Mouse (Mus musculus): ENCODE data around the gene Slc7a11. TPM values are rescaled to one million over a fixed set of nuclear protein-coding genes. Genes with fewer than 3 reads are reported as not detected.

Gene Slc7a11
- polyA plus RNA-seq, 1 experiment from 2014 or later = 0.25 TPM

DNA sequence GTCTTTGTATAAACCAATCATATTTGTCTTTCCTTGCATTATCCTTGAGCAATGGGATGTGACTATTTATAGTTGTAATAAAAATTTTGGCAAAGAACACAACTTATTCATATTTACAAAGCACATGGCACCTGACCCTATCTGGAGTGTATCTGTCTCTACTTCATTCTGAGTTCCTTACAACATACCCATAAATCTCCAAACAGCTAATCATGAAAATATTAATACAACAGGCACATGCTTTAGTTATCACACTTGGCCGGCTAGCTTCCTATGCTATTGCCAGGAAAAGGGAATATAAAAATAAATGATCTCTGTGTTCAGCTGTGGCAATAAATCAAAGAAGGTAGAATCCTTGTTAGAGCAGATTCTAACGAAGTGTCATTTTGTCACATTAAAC is 257.5 kb downstream of the Slc7a11 start:
- Histone ChIP-seq H3K9me3 (replicated peaks; ENCODE audit: control insufficient read depth, low read length) (no peaks in the 10 kb centered on the region), H3K36me3 (ENCODE audit: control insufficient read depth, insufficient read depth) (no peaks in the 10 kb centered on the region), H3K4me2 (ENCODE audit: low read depth, low read length) (no peak overlapping the region), H3K4me1 (ENCODE audit: control insufficient read depth, insufficient read depth, low read length) (no peaks in the 10 kb centered on the region), H3K27me3 (ENCODE audit: control insufficient read depth, insufficient read depth, low read length) (no peaks in the 10 kb centered on the region), H3K27ac (ENCODE audit: low read length) (no peak overlapping the region), H3K9ac (ENCODE audit: low read length) (no peak overlapping the region), H3K4me3 (ENCODE audit: low read length) (no peak overlapping the region)
- WGBS = 72% methylated on average over 2 of the region's 2 CpGs
- no peak for ATAC-seq (replicated peaks; ENCODE audit: extremely low read depth, insufficient read depth, low FRiP score)

DNA sequence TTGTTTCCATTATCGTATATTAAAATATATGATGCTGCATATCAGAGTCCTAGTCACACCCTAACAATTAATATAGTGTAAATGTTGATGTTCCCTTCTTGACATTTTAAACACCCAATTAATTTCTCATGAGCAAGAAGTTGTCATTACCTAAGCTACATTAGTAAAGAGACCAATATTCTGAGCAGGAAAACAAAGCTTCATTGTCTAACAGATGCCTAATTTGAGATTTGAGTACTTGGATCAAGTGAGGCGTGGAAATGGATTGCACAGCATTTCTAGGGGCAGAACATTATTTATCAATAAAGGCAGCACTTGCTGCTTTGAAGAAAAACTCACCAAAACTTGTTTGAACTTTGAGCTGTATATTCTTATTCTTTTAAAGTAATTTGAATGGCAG is 282.7 kb downstream of the Slc7a11 start:
- Histone ChIP-seq H3K4me3 (ENCODE audit: low read length) (no peak overlapping the region), H3K27ac (ENCODE audit: low read length) (no peak overlapping the region), H3K36me3 (ENCODE audit: control insufficient read depth, insufficient read depth) (no peaks in the 10 kb centered on the region), H3K9me3 (replicated peaks; ENCODE audit: control insufficient read depth, low read length) (no peaks in the 10 kb centered on the region), H3K27me3 (ENCODE audit: control insufficient read depth, insufficient read depth, low read length) (no peaks in the 10 kb centered on the region), H3K9ac (ENCODE audit: low read length) (no peak overlapping the region), H3K4me1 (ENCODE audit: control insufficient read depth, insufficient read depth, low read length) (no peaks in the 10 kb centered on the region), H3K4me2 (ENCODE audit: low read depth, low read length) (no peak overlapping the region)
- 80% methylated on average over 2 of the region's 2 CpGs for WGBS
- no peak for ATAC-seq (replicated peaks; ENCODE audit: extremely low read depth, insufficient read depth, low FRiP score)

DNA sequence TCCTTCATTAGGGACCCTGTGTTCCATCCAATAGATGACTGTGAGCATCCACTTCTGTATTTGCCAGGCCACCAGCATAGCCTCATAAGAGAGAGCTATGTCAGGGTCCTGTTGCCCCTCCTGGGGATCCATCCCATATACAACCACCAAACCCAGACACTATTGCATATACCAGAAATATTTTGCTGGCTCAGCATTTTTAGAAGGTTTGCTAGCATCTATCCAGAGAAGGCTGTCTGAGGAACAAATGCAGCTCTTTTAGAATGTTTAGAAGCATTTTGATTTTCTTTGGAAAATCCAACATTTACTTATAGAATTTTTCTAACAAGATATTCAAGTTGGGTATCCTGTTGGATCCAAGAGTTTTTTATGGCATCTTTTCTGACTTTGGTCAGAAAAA is 299.3 kb downstream of the Slc7a11 start:
- H3K4me3 ChIP-seq (ENCODE audit: low read length) = no peak overlapping the region

GRCm38 (mm10) chr3:50138319-50138718 is 305.1 kb downstream of the Slc7a11 start:
- Histone ChIP-seq H3K9ac (ENCODE audit: low read length) (no peak overlapping the region), H3K36me3 (ENCODE audit: control insufficient read depth, insufficient read depth) (no peaks in the 10 kb centered on the region), H3K27me3 (ENCODE audit: control insufficient read depth, insufficient read depth, low read length) (no peaks in the 10 kb centered on the region), H3K9me3 (replicated peaks; ENCODE audit: control insufficient read depth, low read length) (no peaks in the 10 kb centered on the region), H3K4me1 (ENCODE audit: control insufficient read depth, insufficient read depth, low read length) (no peaks in the 10 kb centered on the region), H3K4me3 (ENCODE audit: low read length) (no peak overlapping the region), H3K27ac (ENCODE audit: low read length) (no peak overlapping the region), H3K4me2 (ENCODE audit: low read depth, low read length) (no peak overlapping the region)
- ATAC-seq (replicated peaks; ENCODE audit: extremely low read depth, insufficient read depth, low FRiP score) = no peak
- 52% methylated on average over 3 of the region's 3 CpGs for WGBS

More for the DNA sequence above, 299.3 kb downstream of the Slc7a11 start:
- Histone ChIP-seq H3K9me3 (replicated peaks; ENCODE audit: control insufficient read depth, low read length) (no peaks in the 10 kb centered on the region), H3K36me3 (ENCODE audit: control insufficient read depth, insufficient read depth) (no peaks in the 10 kb centered on the region), H3K27ac (ENCODE audit: low read length) (no peak overlapping the region), H3K4me2 (ENCODE audit: low read depth, low read length) (no peak overlapping the region), H3K4me1 (ENCODE audit: control insufficient read depth, insufficient read depth, low read length) (no peaks in the 10 kb centered on the region), H3K9ac (ENCODE audit: low read length) (no peak overlapping the region), H3K27me3 (ENCODE audit: control insufficient read depth, insufficient read depth, low read length) (no peaks in the 10 kb centered on the region)
- ATAC-seq (replicated peaks; ENCODE audit: extremely low read depth, insufficient read depth, low FRiP score) = no peak

DNA sequence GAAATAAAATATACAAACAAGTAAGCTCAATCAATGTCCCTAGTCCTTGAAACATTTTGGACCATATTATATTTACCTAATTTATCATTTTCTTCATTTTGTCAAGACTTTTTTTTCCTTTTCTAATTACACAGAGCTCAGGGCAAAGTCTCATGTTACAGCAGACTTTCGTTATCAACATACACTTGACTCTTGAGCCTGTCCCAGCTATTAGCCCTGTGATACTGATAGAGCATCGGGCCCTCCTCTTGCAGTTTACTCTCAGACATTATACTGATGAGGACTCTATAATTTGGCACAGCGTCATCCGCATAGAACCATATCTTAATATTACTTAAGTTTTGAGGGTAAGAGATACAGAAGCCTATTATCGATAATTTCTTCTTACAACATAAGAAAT is 311.2 kb downstream of the Slc7a11 start:
- ATAC-seq (replicated peaks; ENCODE audit: extremely low read depth, insufficient read depth, low FRiP score) = no peak
- H3K9ac ChIP-seq (ENCODE audit: low read length) = no peak overlapping the region
- no peak overlapping the region for H3K4me3 ChIP-seq (ENCODE audit: low read length)
- no peaks in the 10 kb centered on the region for H3K4me1 ChIP-seq (ENCODE audit: control insufficient read depth, insufficient read depth, low read length)
- H3K4me2 ChIP-seq (ENCODE audit: low read depth, low read length) = no peak overlapping the region
- no peaks in the 10 kb centered on the region for H3K27me3 ChIP-seq (ENCODE audit: control insufficient read depth, insufficient read depth, low read length)
- no peaks in the 10 kb centered on the region for H3K9me3 ChIP-seq (replicated peaks; ENCODE audit: control insufficient read depth, low read length)
- 64% methylated on average over 5 of the region's 5 CpGs for WGBS
- no peak overlapping the region for H3K27ac ChIP-seq (ENCODE audit: low read length)
- no peaks in the 10 kb centered on the region for H3K36me3 ChIP-seq (ENCODE audit: control insufficient read depth, insufficient read depth)

DNA sequence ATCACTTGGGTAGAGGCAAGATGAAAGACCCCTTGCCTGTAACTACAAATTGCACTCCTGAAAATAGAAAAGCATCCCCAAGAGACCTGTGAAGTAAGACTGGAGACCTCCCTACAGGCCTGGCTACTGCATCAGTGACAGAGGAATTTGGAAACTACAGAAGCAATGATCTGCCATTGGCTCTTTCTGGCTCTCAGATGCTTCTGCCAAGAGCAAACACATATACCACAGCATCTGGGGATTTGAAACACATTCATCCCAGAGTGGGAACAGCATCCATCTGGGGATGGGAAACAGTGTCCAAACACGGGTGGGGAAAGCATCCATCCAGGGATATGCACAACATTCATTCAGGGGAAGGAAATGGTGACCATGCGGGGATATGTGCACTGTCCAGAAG is 313.1 kb downstream of the Slc7a11 start:
- Histone ChIP-seq H3K4me3 (ENCODE audit: low read length) (no peak overlapping the region), H3K27me3 (ENCODE audit: control insufficient read depth, insufficient read depth, low read length) (no peaks in the 10 kb centered on the region), H3K27ac (ENCODE audit: low read length) (no peak overlapping the region), H3K9ac (ENCODE audit: low read length) (no peak overlapping the region), H3K36me3 (ENCODE audit: control insufficient read depth, insufficient read depth) (no peaks in the 10 kb centered on the region), H3K4me1 (ENCODE audit: control insufficient read depth, insufficient read depth, low read length) (no peaks in the 10 kb centered on the region), H3K9me3 (replicated peaks; ENCODE audit: control insufficient read depth, low read length) (no peaks in the 10 kb centered on the region), H3K4me2 (ENCODE audit: low read depth, low read length) (no peak overlapping the region)
- WGBS = 75% methylated on average over 2 of the region's 2 CpGs
- no peak for ATAC-seq (replicated peaks; ENCODE audit: extremely low read depth, insufficient read depth, low FRiP score)

DNA sequence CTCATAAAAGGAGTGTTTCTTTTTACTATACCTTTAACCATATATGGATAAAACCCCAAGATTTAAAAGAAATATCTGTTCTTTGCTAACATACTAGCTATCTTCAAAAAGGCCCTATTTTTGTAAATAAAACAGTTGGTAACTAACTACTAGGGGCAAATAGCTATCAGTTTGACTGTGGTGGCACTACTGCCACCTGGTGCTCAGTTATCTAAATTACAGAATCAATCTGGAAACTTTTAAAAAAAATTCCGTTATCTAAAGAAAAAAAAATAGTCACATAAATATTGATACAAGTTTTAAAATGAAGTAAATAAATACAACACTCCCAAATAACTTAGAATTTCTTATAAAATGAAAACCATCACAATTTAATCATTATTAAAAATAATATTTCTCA is 322.4 kb downstream of the Slc7a11 start:
- WGBS = 50% methylated on average over 1 of the region's 1 CpGs
- H3K27ac ChIP-seq (ENCODE audit: low read length) = no peak overlapping the region
- H3K4me1 ChIP-seq (ENCODE audit: control insufficient read depth, insufficient read depth, low read length) = no peaks in the 10 kb centered on the region
- ATAC-seq (replicated peaks; ENCODE audit: extremely low read depth, insufficient read depth, low FRiP score) = no peak
- H3K4me2 ChIP-seq (ENCODE audit: low read depth, low read length) = no peak overlapping the region
- H3K36me3 ChIP-seq (ENCODE audit: control insufficient read depth, insufficient read depth) = no peaks in the 10 kb centered on the region
- H3K27me3 ChIP-seq (ENCODE audit: control insufficient read depth, insufficient read depth, low read length) = no peaks in the 10 kb centered on the region
- H3K4me3 ChIP-seq (ENCODE audit: low read length) = no peak overlapping the region
- no peaks in the 10 kb centered on the region for H3K9me3 ChIP-seq (replicated peaks; ENCODE audit: control insufficient read depth, low read length)
- no peak overlapping the region for H3K9ac ChIP-seq (ENCODE audit: low read length)

DNA sequence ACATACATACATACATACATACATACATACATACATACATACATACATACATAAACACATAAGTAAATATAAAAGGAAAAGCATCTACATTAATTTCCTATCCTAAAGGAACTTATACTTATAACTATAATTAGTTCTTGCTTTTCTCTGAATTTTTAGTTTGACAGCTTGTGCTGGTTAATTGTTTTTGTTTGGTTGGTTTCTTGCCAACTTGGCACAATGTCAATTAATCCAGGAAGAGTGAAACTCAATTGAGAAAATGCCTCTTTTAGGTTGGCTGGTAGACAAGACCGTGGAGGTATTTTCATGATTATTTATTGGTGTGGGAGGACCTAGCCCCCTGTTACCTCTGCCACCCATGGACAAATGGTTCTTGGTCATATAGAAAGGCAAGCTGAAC is 327.1 kb downstream of the Slc7a11 start:
- no peaks in the 10 kb centered on the region for H3K27me3 ChIP-seq (ENCODE audit: control insufficient read depth, insufficient read depth, low read length)
- no peak overlapping the region for H3K27ac ChIP-seq (ENCODE audit: low read length)
- H3K4me1 ChIP-seq (ENCODE audit: control insufficient read depth, insufficient read depth, low read length) = no peaks in the 10 kb centered on the region
- H3K4me3 ChIP-seq (ENCODE audit: low read length) = no peak overlapping the region
- no peak overlapping the region for H3K9ac ChIP-seq (ENCODE audit: low read length)
- ATAC-seq (replicated peaks; ENCODE audit: extremely low read depth, insufficient read depth, low FRiP score) = no peak
- no peak overlapping the region for H3K4me2 ChIP-seq (ENCODE audit: low read depth, low read length)
- WGBS = 62% methylated on average over 1 of the region's 1 CpGs
- H3K9me3 ChIP-seq (replicated peaks; ENCODE audit: control insufficient read depth, low read length) = no peaks in the 10 kb centered on the region
- no peaks in the 10 kb centered on the region for H3K36me3 ChIP-seq (ENCODE audit: control insufficient read depth, insufficient read depth)

DNA sequence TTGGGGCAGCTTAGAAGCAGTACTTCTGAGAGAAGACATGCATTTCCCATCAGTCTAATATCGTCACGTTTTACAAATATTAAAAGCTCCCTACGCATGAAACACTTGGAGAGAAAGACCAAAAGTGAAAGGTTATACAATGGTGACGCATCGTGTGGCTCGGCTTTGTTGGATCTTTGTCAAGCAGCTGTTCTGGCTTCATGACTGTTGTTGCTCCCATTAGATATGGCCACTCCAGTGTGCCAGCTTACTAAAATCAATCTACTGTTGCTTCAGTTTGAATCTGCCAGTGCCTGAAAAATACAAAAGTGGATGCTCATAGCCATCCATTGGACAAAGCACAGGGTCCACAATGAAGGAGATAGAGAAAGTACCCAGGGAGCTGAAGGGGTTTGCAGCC is 337.9 kb downstream of the Slc7a11 start:
- 69% methylated on average over 6 of the region's 6 CpGs for WGBS
- Histone ChIP-seq H3K4me3 (ENCODE audit: low read length) (no peak overlapping the region), H3K9me3 (replicated peaks; ENCODE audit: control insufficient read depth, low read length) (no peaks in the 10 kb centered on the region), H3K27me3 (ENCODE audit: control insufficient read depth, insufficient read depth, low read length) (no peaks in the 10 kb centered on the region), H3K4me2 (ENCODE audit: low read depth, low read length) (no peak overlapping the region), H3K9ac (ENCODE audit: low read length) (no peak overlapping the region), H3K4me1 (ENCODE audit: control insufficient read depth, insufficient read depth, low read length) (no peaks in the 10 kb centered on the region), H3K36me3 (ENCODE audit: control insufficient read depth, insufficient read depth) (no peaks in the 10 kb centered on the region), H3K27ac (ENCODE audit: low read length) (no peak overlapping the region)
- no peak for ATAC-seq (replicated peaks; ENCODE audit: extremely low read depth, insufficient read depth, low FRiP score)
